Mouse (Mus musculus) kidney, adult 2 months (tissue): ENCODE measurements around the gene Olfr469. TPM values are rescaled to one million over a fixed set of nuclear protein-coding genes. Genes with fewer than 3 reads are reported as not detected.
"Not testable (repeated sequence)": the region's sequence is repeated elsewhere in the genome, so short reads cannot be mapped to it uniquely, and the experiment has no call there.

Source experiments
- DNase-seq: peaks from one replicate; pipeline ENCODE4 v3.0.0; 2021
- H3K27ac ChIP-seq: fragments of 200-500 bp; 2 replicates; pipeline ENCODE4 v1.5.1; 2012; ENCODE audit warnings: low read depth, low read length, control low read depth, inconsistent platforms; ENCODE audit not compliant: insufficient read depth
- H3K27me3 ChIP-seq: fragments of 200-500 bp; replicated peaks from 2 replicates; pipeline ENCODE4 v1.6.1; 2012; ENCODE audit warnings: mild to moderate bottlenecking, moderate library complexity, low read length, inconsistent platforms; ENCODE audit not compliant: control insufficient read depth, insufficient read depth
- H3K36me3 ChIP-seq: fragments of 200-500 bp; 2 replicates; pipeline ENCODE4 v1.6.1; 2012; ENCODE audit warnings: mild to moderate bottlenecking, moderate library complexity, low read length, inconsistent platforms; ENCODE audit not compliant: control insufficient read depth, insufficient read depth
- H3K4me1 ChIP-seq: fragments of 200-500 bp; 2 replicates; pipeline ENCODE4 v1.6.1; 2011; ENCODE audit warnings: low read length; ENCODE audit not compliant: control insufficient read depth, insufficient read depth
- H3K4me3 ChIP-seq: fragments of 200-500 bp; 2 replicates; pipeline ENCODE4 v1.5.1; 2011; ENCODE audit warnings: mild to moderate bottlenecking, low read depth, low read length, control low read depth; ENCODE audit not compliant: insufficient read depth
- CTCF ChIP-seq: fragments of 200-500 bp; conservative IDR thresholded peaks from 2 replicates; pipeline ENCODE4 v1.5.1; 2011; ENCODE audit warnings: low read depth, mild to moderate bottlenecking, control low read depth, low read length, moderate library complexity, mixed read lengths; ENCODE audit not compliant: insufficient read depth, insufficient read length
- POLR2A ChIP-seq: fragments of 200-500 bp; IDR thresholded peaks from one replicate; pipeline ENCODE4 v1.6.1; 2011; ENCODE audit warnings: low read depth, low read length, control low read depth
- WGBS: fragments of 180-500 bp; shearing (Covaris S2); methylation state at CpG from one replicate; pipeline ENCODE4 v1.1.7; 2018; 5-methylcytosine and 5-hydroxymethylcytosine counted together
- polyA plus RNA-seq: library from polyadenylated mRNA; depleted of rRNA; stranded (reverse); fragments of >200 nt; gene quantifications from 2 replicates; pipeline ENCODE4 v1.2.3, GENCODE M21; 2012; rRNA removed

The Olfr469 gene
- polyA plus RNA-seq = not detected in 2 replicates

GRCm38 (mm10) chr7:107825441-107825840 is at the start of gene Olfr469:
Olfr469 (minus strand) TSS chr7:107825541.
- not testable (repeated sequence) for H3K36me3 ChIP-seq, H3K4me1 ChIP-seq, H3K4me3 ChIP-seq, DNase-seq, H3K27ac ChIP-seq, H3K27me3 ChIP-seq

DNA sequence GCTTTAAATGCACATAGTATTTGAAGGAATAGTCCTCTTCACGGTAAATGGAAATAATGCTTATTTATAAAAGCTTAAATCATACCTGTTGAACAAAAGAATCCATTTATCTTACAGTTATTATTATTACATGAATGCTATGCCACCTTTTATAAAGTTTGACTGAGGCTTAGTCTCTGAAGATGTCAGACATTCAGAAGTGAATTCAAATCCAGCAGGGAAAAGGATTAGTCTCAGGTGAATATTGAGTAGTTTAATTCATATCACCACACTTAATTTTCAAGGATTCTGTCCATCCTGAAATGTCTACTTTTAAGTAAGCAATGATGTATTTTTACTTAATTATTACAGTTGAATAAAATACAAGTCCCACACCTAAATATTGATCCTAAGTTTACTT is 22.0 kb upstream of the Olfr469 start, which contains the start of gene Olfr470:
Gene Olfr470 (minus strand): TSS at position 101 of the 400 bp plus-strand sequence.
- H3K4me1 ChIP-seq, H3K27ac ChIP-seq, H3K36me3 ChIP-seq, H3K27me3 ChIP-seq, H3K4me3 ChIP-seq, DNase-seq: not testable (repeated sequence)
- WGBS = 74% methylated on average over 1 of the region's 1 CpGs

- WGBS = 90% methylated on average over 1 of the region's 1 CpGs
- H3K4me1 ChIP-seq = no peaks in the 10 kb centered on the region
- no peaks in the 10 kb centered on the region for H3K36me3 ChIP-seq
- no peak for TF ChIP-seq POLR2A
- no peak for TF ChIP-seq CTCF
- no peaks in the 10 kb centered on the region for H3K27me3 ChIP-seq
- H3K4me3 ChIP-seq = no peak overlapping the region
- H3K27ac ChIP-seq = no peak overlapping the region
- DNase-seq = no peak
Measured at GRCm38 (mm10) chr7:107841719-107842118, 16.4 kb upstream of the Olfr469 start.

DNA sequence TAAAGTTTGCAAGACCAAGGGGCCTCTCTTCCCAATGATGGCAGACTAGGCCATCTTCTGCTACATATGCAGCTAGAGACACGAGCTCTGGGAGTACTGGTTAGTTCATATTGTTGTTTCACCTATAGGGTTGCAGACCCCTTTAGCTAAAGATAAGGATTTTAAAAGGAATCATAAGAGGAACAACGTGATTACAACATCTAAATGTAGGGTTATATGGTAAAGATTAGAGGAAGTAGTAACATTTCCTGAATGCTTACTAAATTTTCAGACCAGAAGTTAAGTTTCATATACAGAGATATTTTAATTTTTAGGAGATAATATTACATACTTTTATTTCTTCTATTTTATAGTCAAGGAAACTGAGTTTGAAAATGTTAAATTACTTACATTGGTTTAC is 1.5 kb downstream of the Olfr469 start:
- not testable (repeated sequence) for H3K4me3 ChIP-seq, H3K4me1 ChIP-seq, H3K36me3 ChIP-seq, DNase-seq, H3K27me3 ChIP-seq, H3K27ac ChIP-seq
- 65% methylated on average over 2 of the region's 2 CpGs for WGBS

- Histone ChIP-seq H3K27ac (no peak overlapping the region), H3K4me1 (no peaks in the 10 kb centered on the region), H3K27me3 (no peaks in the 10 kb centered on the region), H3K36me3 (no peaks in the 10 kb centered on the region), H3K4me3 (no peak overlapping the region)
- TF ChIP-seq CTCF (no peak), POLR2A (no peak)
- DNase-seq = peak; percentile 9
Measured at GRCm38 (mm10) chr7:107819442-107819841, 5.9 kb downstream of the Olfr469 start.

- Histone ChIP-seq H3K27me3 (no peaks in the 10 kb centered on the region), H3K4me3 (no peak within 1 kb of the TSS), H3K36me3 (no peaks in the 10 kb centered on the region), H3K27ac (no peak within 1 kb of the TSS), H3K4me1 (no peaks in the 10 kb centered on the region)
- TF ChIP-seq CTCF (no peak), POLR2A (no peak)
- DNase-seq = no peak
Measured at GRCm38 (mm10) chr7:107811963-107812362, 13.4 kb downstream of the Olfr469 start, which contains the start of gene Olfr467. Olfr467 (plus strand) TSS chr7:107812263.

DNA sequence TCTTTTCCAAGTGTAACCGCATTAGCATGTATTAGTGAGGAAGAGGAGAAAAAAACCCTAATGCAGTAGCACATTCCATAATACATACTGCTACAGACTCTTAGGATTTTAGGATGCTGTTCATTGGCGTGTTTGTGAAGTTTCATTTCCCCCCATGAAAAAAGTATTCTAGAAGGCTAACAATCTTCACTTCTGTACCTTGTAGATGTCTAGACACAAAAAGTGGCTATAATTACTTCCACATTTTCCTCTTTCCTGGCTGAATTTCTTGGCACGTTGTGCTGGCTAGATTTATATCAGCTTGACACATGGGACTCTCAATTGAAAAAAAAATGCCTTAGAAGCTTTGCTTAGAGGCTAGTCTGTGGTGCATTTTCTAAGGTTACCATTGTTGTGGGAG is 23.2 kb downstream of the Olfr469 start:
- Histone ChIP-seq H3K4me1 (no peaks in the 10 kb centered on the region), H3K4me3 (no peak overlapping the region), H3K27ac (no peak overlapping the region), H3K27me3 (no peaks in the 10 kb centered on the region; the same call in 1 of the 2 replicates), H3K36me3 (no peaks in the 10 kb centered on the region)
- no peak for DNase-seq
- TF ChIP-seq CTCF = no peak
- no peak for TF ChIP-seq POLR2A
- 57% methylated on average over 3 of the region's 3 CpGs for WGBS

- Histone ChIP-seq H3K27me3 (no peaks in the 10 kb centered on the region; the same call in 1 of the 2 replicates), H3K27ac (no peak within 1 kb of the TSS), H3K4me1 (no peaks in the 10 kb centered on the region), H3K4me3 (no peak within 1 kb of the TSS), H3K36me3 (no peaks in the 10 kb centered on the region)
- TF ChIP-seq POLR2A (no peak), CTCF (no peak)
- WGBS = 82% methylated on average over 2 of the region's 2 CpGs
- no peak for DNase-seq
Measured at GRCm38 (mm10) chr7:107801108-107801507, 24.2 kb downstream of the Olfr469 start, which contains the start of gene Ovch2. Ovch2 (minus strand) TSS chr7:107801208.
